Mouse (Mus musculus): ENCODE results near the gene Yipf2. TPM values are rescaled to one million over a fixed set of nuclear protein-coding genes. Genes with fewer than 3 reads are reported as not detected.

The Yipf2 gene
- polyA plus RNA-seq, 2 experiments, result 18.1 to 19.6 TPM

GRCm38 (mm10) chr9:21568657-21569255 is 23.9 kb downstream of the Yipf2 start:
- H3K4me3 ChIP-seq (replicated peaks; ENCODE audit: low read length), result no peak overlapping the region
- H3K4me2 ChIP-seq (replicated peaks; ENCODE audit: low read depth, low read length, severe bottlenecking), result no peak overlapping the region
- H3K27me3 ChIP-seq (ENCODE audit: control insufficient read depth, insufficient read depth, low read length), result no peaks in the 10 kb centered on the region
- peaks cover 49% of the 10 kb centered on the region for H3K36me3 ChIP-seq (ENCODE audit: control insufficient read depth, insufficient read depth, low read length)
- ATAC-seq (ENCODE audit: low FRiP score, low read depth) (no peak), DNase-seq (ENCODE audit: low spot score) (no peak)
- H3K9me3 ChIP-seq (ENCODE audit: control insufficient read depth, low read length), result no peaks in the 10 kb centered on the region
- 81% methylated on average over 8 of the region's 8 CpGs for WGBS
- H3K9ac ChIP-seq (ENCODE audit: low read depth, low read length, severe bottlenecking), result no peak overlapping the region
- H3K27ac ChIP-seq (replicated peaks; ENCODE audit: low read depth, low read length), result no peak overlapping the region
- TF ChIP-seq POLR2A (IDR thresholded peaks at IDR 0.05; ENCODE audit: borderline replicate concordance, extremely low read depth, insufficient read depth, insufficient read length), result no peak
- H3K4me1 ChIP-seq (ENCODE audit: control insufficient read depth, insufficient read depth, low read length), result no peaks in the 10 kb centered on the region

- ATAC-seq (ENCODE audit: low FRiP score, low read depth) (no peak), DNase-seq (ENCODE audit: low spot score) (no peak)
- Histone ChIP-seq H3K9me3 (ENCODE audit: control insufficient read depth, low read length) (no peaks in the 10 kb centered on the region), H3K27ac (replicated peaks; ENCODE audit: low read depth, low read length) (no peak overlapping the region), H3K4me3 (replicated peaks; ENCODE audit: low read length) (no peak overlapping the region), H3K4me1 (ENCODE audit: control insufficient read depth, insufficient read depth, low read length) (no peaks in the 10 kb centered on the region), H3K9ac (ENCODE audit: low read depth, low read length, severe bottlenecking) (no peak overlapping the region), H3K36me3 (ENCODE audit: control insufficient read depth, insufficient read depth, low read length) (peaks cover 43% of the 10 kb centered on the region), H3K27me3 (ENCODE audit: control insufficient read depth, insufficient read depth, low read length) (no peaks in the 10 kb centered on the region), H3K4me2 (replicated peaks; ENCODE audit: low read depth, low read length, severe bottlenecking) (no peak overlapping the region)
- no peak for TF ChIP-seq POLR2A (IDR thresholded peaks at IDR 0.05; ENCODE audit: borderline replicate concordance, extremely low read depth, insufficient read depth, insufficient read length)
- 88% methylated on average over 2 of the region's 2 CpGs for whole genome bisulfite sequencing
Observed at GRCm38 (mm10) chr9:21567051-21567450, 25.6 kb downstream of the Yipf2 start.

- Histone ChIP-seq H3K4me3 (replicated peaks; ENCODE audit: low read length) (no peak overlapping the region), H3K9ac (ENCODE audit: low read depth, low read length, severe bottlenecking) (no peak overlapping the region), H3K9me3 (ENCODE audit: control insufficient read depth, low read length) (no peaks in the 10 kb centered on the region), H3K4me1 (ENCODE audit: control insufficient read depth, insufficient read depth, low read length) (no peaks in the 10 kb centered on the region), H3K27ac (replicated peaks; ENCODE audit: low read depth, low read length) (no peak overlapping the region), H3K4me2 (replicated peaks; ENCODE audit: low read depth, low read length, severe bottlenecking) (no peak overlapping the region), H3K27me3 (ENCODE audit: control insufficient read depth, insufficient read depth, low read length) (no peaks in the 10 kb centered on the region), H3K36me3 (ENCODE audit: control insufficient read depth, insufficient read depth, low read length) (peaks cover 42% of the 10 kb centered on the region)
- 71% methylated on average over 1 of the region's 1 CpGs for WGBS
- no peak for DNase-seq (ENCODE audit: low spot score)
- no peak for TF ChIP-seq POLR2A (IDR thresholded peaks at IDR 0.05; ENCODE audit: borderline replicate concordance, extremely low read depth, insufficient read depth, insufficient read length)
- no peak for ATAC-seq (ENCODE audit: low FRiP score, low read depth)
Observed at GRCm38 (mm10) chr9:21566538-21566937, 26.1 kb downstream of the Yipf2 start.

GRCm38 (mm10) chr9:21565004-21565586 is 27.5 kb downstream of the Yipf2 start:
- Histone ChIP-seq H3K9me3 (ENCODE audit: control insufficient read depth, low read length) (no peaks in the 10 kb centered on the region), H3K4me3 (replicated peaks; ENCODE audit: low read length) (no peak overlapping the region), H3K27ac (replicated peaks; ENCODE audit: low read depth, low read length) (no peak overlapping the region), H3K4me2 (replicated peaks; ENCODE audit: low read depth, low read length, severe bottlenecking) (no peak overlapping the region), H3K36me3 (ENCODE audit: control insufficient read depth, insufficient read depth, low read length) (peaks cover 37% of the 10 kb centered on the region), H3K4me1 (ENCODE audit: control insufficient read depth, insufficient read depth, low read length) (no peaks in the 10 kb centered on the region), H3K9ac (ENCODE audit: low read depth, low read length, severe bottlenecking) (no peak overlapping the region), H3K27me3 (ENCODE audit: control insufficient read depth, insufficient read depth, low read length) (no peaks in the 10 kb centered on the region)
- DNase-seq (ENCODE audit: low spot score) (no peak), ATAC-seq (ENCODE audit: low FRiP score, low read depth) (no peak)
- 91% methylated on average over 4 of the region's 4 CpGs for WGBS
- no peak for TF ChIP-seq POLR2A (IDR thresholded peaks at IDR 0.05; ENCODE audit: borderline replicate concordance, extremely low read depth, insufficient read depth, insufficient read length)

GRCm38 (mm10) chr9:21564420-21564819 is 28.2 kb downstream of the Yipf2 start:
- Histone ChIP-seq H3K36me3 (ENCODE audit: control insufficient read depth, insufficient read depth, low read length) (peaks cover 31% of the 10 kb centered on the region), H3K27me3 (ENCODE audit: control insufficient read depth, insufficient read depth, low read length) (no peaks in the 10 kb centered on the region), H3K4me2 (replicated peaks; ENCODE audit: low read depth, low read length, severe bottlenecking) (no peak overlapping the region), H3K27ac (replicated peaks; ENCODE audit: low read depth, low read length) (no peak overlapping the region), H3K9ac (ENCODE audit: low read depth, low read length, severe bottlenecking) (no peak overlapping the region), H3K4me3 (replicated peaks; ENCODE audit: low read length) (no peak overlapping the region), H3K4me1 (ENCODE audit: control insufficient read depth, insufficient read depth, low read length) (no peaks in the 10 kb centered on the region), H3K9me3 (ENCODE audit: control insufficient read depth, low read length) (no peaks in the 10 kb centered on the region)
- TF ChIP-seq POLR2A (IDR thresholded peaks at IDR 0.05; ENCODE audit: borderline replicate concordance, extremely low read depth, insufficient read depth, insufficient read length), result no peak
- DNase-seq (ENCODE audit: low spot score) (no peak), ATAC-seq (ENCODE audit: low FRiP score, low read depth) (no peak)
- WGBS, result 85% methylated on average over 1 of the region's 1 CpGs

All from limb, embryonic 14.5 days (tissue).